Mouse (Mus musculus): ENCODE results near the gene Cul9. TPM values are rescaled to one million over a fixed set of nuclear protein-coding genes. Genes with fewer than 3 reads are reported as not detected.
"Not testable (repeated sequence)": the region's sequence is repeated elsewhere in the genome, so short reads cannot be mapped to it uniquely, and the experiment has no call there.

Cul9 gene
- total RNA-seq, 1 experiment from 2014 or later, result 7.9 TPM

GRCm38 (mm10) chr17:46520385-46520979 lies 25.7 kb downstream of the Cul9 start:
- ATAC-seq (ENCODE audit: extremely low read depth, insufficient number of reproducible peaks, low FRiP score, poor library complexity, severe bottlenecking), result no peak

GRCm38 (mm10) chr17:46519971-46520370 lies 26.2 kb downstream of the Cul9 start:
- no peak for ATAC-seq (ENCODE audit: extremely low read depth, insufficient number of reproducible peaks, low FRiP score, poor library complexity, severe bottlenecking)

- ATAC-seq (ENCODE audit: extremely low read depth, insufficient number of reproducible peaks, low FRiP score, poor library complexity, severe bottlenecking), result no peak
These were observed 32.9 kb downstream of the Cul9 start for GRCm38 (mm10) chr17:46513329-46513728.

- no peak for ATAC-seq (ENCODE audit: extremely low read depth, insufficient number of reproducible peaks, low FRiP score, poor library complexity, severe bottlenecking)
These were observed 35.0 kb downstream of the Cul9 start for GRCm38 (mm10) chr17:46511059-46511710.

- ATAC-seq (ENCODE audit: extremely low read depth, insufficient number of reproducible peaks, low FRiP score, poor library complexity, severe bottlenecking), result no peak
These were observed 40.6 kb downstream of the Cul9 start for GRCm38 (mm10) chr17:46505617-46506016.

- ATAC-seq (ENCODE audit: extremely low read depth, insufficient number of reproducible peaks, low FRiP score, poor library complexity, severe bottlenecking), result no peak
These were observed 42.1 kb downstream of the Cul9 start for GRCm38 (mm10) chr17:46503847-46504638.

GRCm38 (mm10) chr17:46502775-46503174 lies 43.4 kb downstream of the Cul9 start:
- ATAC-seq (ENCODE audit: extremely low read depth, insufficient number of reproducible peaks, low FRiP score, poor library complexity, severe bottlenecking), result no peak

- ATAC-seq (ENCODE audit: extremely low read depth, insufficient number of reproducible peaks, low FRiP score, poor library complexity, severe bottlenecking), result no peak
These were observed 48.2 kb downstream of the Cul9 start for GRCm38 (mm10) chr17:46497956-46498355.

- no peak for ATAC-seq (ENCODE audit: extremely low read depth, insufficient number of reproducible peaks, low FRiP score, poor library complexity, severe bottlenecking)
These were observed 49.4 kb downstream of the Cul9 start, which contains the start of gene Dnph1 for GRCm38 (mm10) chr17:46496623-46497434. Gene Dnph1, plus strand, starts transcription at chr17:46496711.

GRCm38 (mm10) chr17:46496081-46496480 lies 50.1 kb downstream of the Cul9 start:
- ATAC-seq (ENCODE audit: extremely low read depth, insufficient number of reproducible peaks, low FRiP score, poor library complexity, severe bottlenecking), result not testable (repeated sequence)

- ATAC-seq (ENCODE audit: extremely low read depth, insufficient number of reproducible peaks, low FRiP score, poor library complexity, severe bottlenecking), result no peak
These were observed 50.7 kb downstream of the Cul9 start for GRCm38 (mm10) chr17:46495486-46495885.

- ATAC-seq (ENCODE audit: extremely low read depth, insufficient number of reproducible peaks, low FRiP score, poor library complexity, severe bottlenecking), result no peak
These were observed 58.8 kb downstream of the Cul9 start, which contains the start of gene Ttbk1 for GRCm38 (mm10) chr17:46487431-46487830. Gene Ttbk1, minus strand, starts transcription at chr17:46487675.

GRCm38 (mm10) chr17:46486995-46487394 lies 59.2 kb downstream of the Cul9 start:
- no peak for ATAC-seq (ENCODE audit: extremely low read depth, insufficient number of reproducible peaks, low FRiP score, poor library complexity, severe bottlenecking)

GRCm38 (mm10) chr17:46484461-46484875 lies 61.7 kb downstream of the Cul9 start:
- ATAC-seq (ENCODE audit: extremely low read depth, insufficient number of reproducible peaks, low FRiP score, poor library complexity, severe bottlenecking), result peak; percentile 33; the same call in 1 of the 2 replicates

- ATAC-seq (ENCODE audit: extremely low read depth, insufficient number of reproducible peaks, low FRiP score, poor library complexity, severe bottlenecking), result no peak; the same call in 1 of the 2 replicates
These were observed 62.2 kb downstream of the Cul9 start for GRCm38 (mm10) chr17:46484021-46484431.

GRCm38 (mm10) chr17:46483561-46484001 lies 62.6 kb downstream of the Cul9 start:
- no peak for ATAC-seq (ENCODE audit: extremely low read depth, insufficient number of reproducible peaks, low FRiP score, poor library complexity, severe bottlenecking)

- no peak for ATAC-seq (ENCODE audit: extremely low read depth, insufficient number of reproducible peaks, low FRiP score, poor library complexity, severe bottlenecking)
These were observed 68.9 kb downstream of the Cul9 start for GRCm38 (mm10) chr17:46477286-46477685.

- ATAC-seq (ENCODE audit: extremely low read depth, insufficient number of reproducible peaks, low FRiP score, poor library complexity, severe bottlenecking), result no peak
These were observed 69.6 kb downstream of the Cul9 start for GRCm38 (mm10) chr17:46476601-46477000.

GRCm38 (mm10) chr17:46467830-46468229 lies 78.4 kb downstream of the Cul9 start:
- ATAC-seq (ENCODE audit: extremely low read depth, insufficient number of reproducible peaks, low FRiP score, poor library complexity, severe bottlenecking), result no peak
